13 mouse cellular contexts compared by ENCODE assay signal in genomic region chr12:32074271-32074670, GRCm38 (mm10).
"Had no signal": no experiment of that assay in that cellular context is flagged by ENCODE, and none has a peak within 500 bp of the region (broad histone marks: within the 10 kb centered on the region; RNA-seq: fewer than 3 reads in every experiment).

No protein-coding gene starts in this region.

- H3K4me3 ChIP-seq: layer of hippocampus, adult 2 months; limb, embryonic 13.5 days; liver, embryonic 15.5 days had no signal

- H3K36me3 ChIP-seq: limb, embryonic 13.5 days; liver, embryonic 15.5 days had no signal

- H3K27ac ChIP-seq: layer of hippocampus, adult 2 months; limb, embryonic 13.5 days; liver, embryonic 15.5 days had no signal

- DNase-seq: kidney, adult 18-20 months; kidney, postnatal 10 days; kidney, postnatal 4 days; left cerebral cortex, postnatal 4 days; lung, adult 2 months; lung, postnatal 36 days; right cerebral cortex, postnatal 14 days; thymus, postnatal 4 days had no signal

- H3K9ac ChIP-seq: limb, embryonic 13.5 days; liver, embryonic 15.5 days had no signal

- H3K4me1 ChIP-seq: limb, embryonic 13.5 days had no signal

- H3K27me3 ChIP-seq: limb, embryonic 13.5 days; liver, embryonic 15.5 days had no signal

- ATAC-seq: lung, postnatal 0 days had no signal

- H3K4me2 ChIP-seq: limb, embryonic 13.5 days; liver, embryonic 11.5 days; liver, embryonic 15.5 days had no signal

- H3K9me3 ChIP-seq: limb, embryonic 13.5 days; liver, embryonic 15.5 days had no signal
